Mouse (Mus musculus) cerebellum, adult 2 months (tissue): Measurements from ENCODE around the gene Adgrl1.

Experiments used
- CTCF ChIP-seq: fragments of 200-500 bp; IDR thresholded peaks from 2 replicates; pipeline ENCODE4 v1.5.1; 2011; ENCODE audit warnings: low read depth, mild to moderate bottlenecking, control low read depth, low read length, moderate library complexity, borderline replicate concordance; ENCODE audit not compliant: insufficient read depth
- POLR2A ChIP-seq: fragments of 200-500 bp; IDR thresholded peaks from 2 replicates; pipeline ENCODE4 v1.6.1; 2011; ENCODE audit warnings: low read length, control low read depth, borderline replicate concordance; ENCODE audit not compliant: insufficient read depth

DNA sequence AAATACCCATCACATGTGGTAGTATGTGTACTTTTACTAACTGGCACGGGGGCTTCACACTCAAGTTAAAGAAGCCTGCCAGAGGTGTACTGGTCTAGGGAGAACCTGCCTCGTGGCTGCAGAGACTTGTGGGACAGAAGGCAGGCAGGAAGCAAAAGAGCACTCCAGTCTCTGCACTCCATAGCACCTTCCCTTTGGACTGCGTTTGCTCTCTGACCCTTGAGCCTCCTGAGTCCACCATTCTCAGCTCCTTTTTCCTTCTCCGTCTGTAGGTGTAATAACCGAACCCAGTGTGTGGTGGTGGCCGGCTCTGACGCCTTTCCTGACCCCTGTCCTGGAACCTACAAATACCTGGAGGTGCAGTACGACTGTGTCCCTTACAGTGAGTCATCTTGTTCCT, 22.8 kb downstream of the Adgrl1 start:
- TF ChIP-seq POLR2A, result no peak
- TF ChIP-seq CTCF, result no peak
